Mouse (Mus musculus): ENCODE measurements around the gene Trub1.

DNA sequence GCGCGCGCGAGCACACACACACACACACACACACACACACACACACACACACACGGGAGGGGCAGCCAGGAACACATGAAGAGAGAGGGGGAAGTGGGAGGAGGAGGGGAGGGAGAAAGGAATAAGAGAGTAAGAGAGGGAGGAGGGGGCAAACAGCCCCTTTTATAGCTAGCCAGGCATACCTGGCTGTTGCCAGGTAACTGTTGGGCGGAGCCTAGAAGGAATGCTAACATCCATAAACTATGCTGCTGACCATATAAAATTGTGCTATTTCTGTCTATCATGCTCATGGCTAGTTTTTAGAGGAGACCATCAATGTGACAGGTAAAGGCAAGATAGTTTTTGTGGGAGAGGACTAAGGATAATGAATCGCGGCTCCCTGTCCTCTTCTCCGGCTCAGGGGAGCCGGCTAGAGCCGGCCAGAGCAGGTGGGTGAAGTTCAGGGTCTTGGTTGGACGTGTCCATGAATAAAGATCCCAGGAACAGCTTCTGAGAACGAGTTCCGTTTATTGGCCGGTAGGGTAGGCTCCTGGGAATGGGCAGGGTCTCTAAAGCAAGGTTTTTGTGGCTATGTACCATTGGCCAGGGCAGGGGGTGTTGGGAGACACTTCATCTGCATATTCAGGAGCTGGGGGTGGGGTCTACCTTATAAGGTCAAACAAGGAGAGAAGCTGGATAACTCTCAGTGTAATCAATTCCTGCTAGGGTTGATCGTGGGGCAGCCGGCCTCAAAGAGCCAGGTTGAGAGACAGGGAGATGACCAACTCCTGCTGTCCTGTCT, 34.7 kb upstream of the Trub1 start:
- TF ChIP-seq MYOD1 (IDR thresholded peaks at IDR 0.05; ENCODE audit: control insufficient read depth, insufficient read length, low read depth) (no peak), CTCF (IDR thresholded peaks at IDR 0.05; ENCODE audit: control insufficient read depth, insufficient read depth, insufficient read length) (no peak), MYOG (IDR thresholded peaks at IDR 0.05; ENCODE audit: control insufficient read depth, extremely low read depth, insufficient read length) (no peak), USF1 (IDR thresholded peaks at IDR 0.05; ENCODE audit: low read depth) (no peak), MAX (IDR thresholded peaks at IDR 0.05) (no peak)
